Mouse (Mus musculus) embryonic fibroblast, embryonic 13.5 days (primary cell): ENCODE data around the gene Apoc3. TPM values are rescaled to one million over a fixed set of nuclear protein-coding genes. Genes with fewer than 3 reads are reported as not detected.

Experiments
- H3K27ac ChIP-seq: 2 replicates; pipeline ENCODE4 v1.5.1; 2012; ENCODE audit warnings: low read length, control low read depth, inconsistent platforms; ENCODE audit not compliant: insufficient read depth
- H3K4me1 ChIP-seq: 2 replicates; pipeline ENCODE4 v1.6.1; 2011; ENCODE audit warnings: low read length; ENCODE audit not compliant: control insufficient read depth, insufficient read depth
- H3K4me3 ChIP-seq: 2 replicates; pipeline ENCODE4 v1.5.1; 2011; ENCODE audit warnings: mild to moderate bottlenecking, control low read depth, low read length; ENCODE audit not compliant: insufficient read depth
- CTCF ChIP-seq: IDR thresholded peaks from 2 replicates; pipeline ENCODE4 v1.5.1; 2011; ENCODE audit warnings: mild to moderate bottlenecking, control low read depth, low read length, moderate library complexity, borderline replicate concordance; ENCODE audit not compliant: insufficient read depth
- POLR2A ChIP-seq: IDR thresholded peaks from 2 replicates; pipeline ENCODE4 v1.6.1; 2011; ENCODE audit warnings: low read depth, mild to moderate bottlenecking, control low read depth, low read length, moderate library complexity
- polyA plus RNA-seq: library from polyadenylated mRNA; stranded (reverse); fragments of >200 nt; gene quantifications from 2 replicates; pipeline ENCODE4 v1.2.4, GENCODE M21; 2011; ENCODE audit warnings: low read depth; ENCODE audit not compliant: missing spikeins, insufficient read length

Apoc3 gene
- not detected in 2 replicates for polyA plus RNA-seq

DNA sequence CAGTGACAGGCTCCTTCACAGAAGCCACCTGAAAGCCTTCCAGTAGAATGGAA, at the start of gene Apoc3:
Apoc3 (minus strand) TSS at position 41 of the 53 bp plus-strand sequence.
- TF ChIP-seq CTCF: no peak
- Histone ChIP-seq H3K27ac (no peak within 1 kb of the TSS), H3K4me1 (no peaks in the 10 kb centered on the region), H3K4me3 (no peak within 1 kb of the TSS)

DNA sequence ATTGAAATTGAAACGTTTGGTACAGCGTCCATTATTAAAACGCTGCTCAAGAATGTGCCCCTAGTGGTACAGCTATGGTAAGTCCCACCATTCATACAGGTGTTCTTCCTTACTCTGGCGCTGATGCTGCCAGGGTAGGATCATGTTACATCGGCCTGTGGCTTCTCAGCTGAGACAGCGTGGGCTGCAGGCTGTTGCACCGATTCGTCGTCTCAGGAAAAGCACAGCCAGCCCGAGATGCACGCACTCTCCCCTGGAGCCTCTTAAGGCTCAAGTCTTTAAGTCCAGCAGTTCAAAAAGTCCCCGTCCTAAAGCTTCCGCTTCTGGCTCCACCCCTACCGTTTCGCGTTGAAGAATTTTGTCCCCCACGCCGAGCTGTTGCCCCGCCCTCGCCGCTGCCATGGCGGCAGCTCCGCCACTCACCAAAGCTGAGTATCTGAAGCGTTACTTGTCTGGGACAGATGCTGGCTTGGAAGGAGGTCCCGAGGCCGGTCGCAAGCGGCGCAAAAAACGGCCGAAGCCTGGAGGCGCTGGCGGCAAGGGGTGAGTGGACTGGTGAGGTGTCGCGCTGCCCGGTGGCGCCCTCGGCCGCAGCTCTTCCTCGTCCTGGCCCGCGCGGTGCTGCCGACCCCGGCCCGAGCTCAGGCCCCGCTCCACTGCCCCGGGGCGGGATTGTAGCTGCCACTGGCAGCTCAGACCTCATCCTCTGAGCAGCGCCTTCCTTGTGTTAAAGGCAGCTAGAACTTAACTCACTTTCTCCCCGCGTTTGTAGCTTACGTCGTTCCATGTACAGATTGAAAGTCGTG, 47.4 kb upstream of the Apoc3 start, which contains the start of gene Bud13:
Bud13 (plus strand) TSS at position 378 of the 806 bp plus-strand sequence.
- Histone ChIP-seq H3K4me1 (0 out of 2 replicates have a peak, but pooled peaks cover 4% of the 10 kb centered on the region), H3K27ac (peak within 1 kb of the TSS; percentile 60; the same call in 1 of the 2 replicates), H3K4me3 (peak within 1 kb of the TSS; percentile 99)
- TF ChIP-seq CTCF: no peak
- peak; percentile 95 for TF ChIP-seq POLR2A

DNA sequence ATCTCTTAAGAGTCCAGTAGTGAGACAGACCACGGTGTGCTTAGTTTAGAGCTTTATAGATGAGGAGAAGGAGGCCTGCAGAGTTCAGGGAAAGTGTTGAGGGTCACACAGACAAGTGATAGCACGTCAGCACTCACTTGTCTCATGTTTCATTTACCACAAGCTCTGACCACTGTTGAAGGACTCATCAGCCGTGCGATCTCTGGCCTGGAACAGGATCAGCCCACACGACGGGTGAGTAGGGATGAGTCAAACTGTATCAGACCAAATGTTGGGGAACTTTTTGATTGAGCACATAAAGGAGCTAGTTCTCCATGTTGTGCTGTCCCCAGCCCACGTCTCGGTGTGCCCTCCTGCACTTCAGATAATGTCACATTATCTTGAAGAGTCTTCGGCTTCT, 39.1 kb upstream of the Apoc3 start:
- H3K4me3 ChIP-seq: no peak overlapping the region

DNA sequence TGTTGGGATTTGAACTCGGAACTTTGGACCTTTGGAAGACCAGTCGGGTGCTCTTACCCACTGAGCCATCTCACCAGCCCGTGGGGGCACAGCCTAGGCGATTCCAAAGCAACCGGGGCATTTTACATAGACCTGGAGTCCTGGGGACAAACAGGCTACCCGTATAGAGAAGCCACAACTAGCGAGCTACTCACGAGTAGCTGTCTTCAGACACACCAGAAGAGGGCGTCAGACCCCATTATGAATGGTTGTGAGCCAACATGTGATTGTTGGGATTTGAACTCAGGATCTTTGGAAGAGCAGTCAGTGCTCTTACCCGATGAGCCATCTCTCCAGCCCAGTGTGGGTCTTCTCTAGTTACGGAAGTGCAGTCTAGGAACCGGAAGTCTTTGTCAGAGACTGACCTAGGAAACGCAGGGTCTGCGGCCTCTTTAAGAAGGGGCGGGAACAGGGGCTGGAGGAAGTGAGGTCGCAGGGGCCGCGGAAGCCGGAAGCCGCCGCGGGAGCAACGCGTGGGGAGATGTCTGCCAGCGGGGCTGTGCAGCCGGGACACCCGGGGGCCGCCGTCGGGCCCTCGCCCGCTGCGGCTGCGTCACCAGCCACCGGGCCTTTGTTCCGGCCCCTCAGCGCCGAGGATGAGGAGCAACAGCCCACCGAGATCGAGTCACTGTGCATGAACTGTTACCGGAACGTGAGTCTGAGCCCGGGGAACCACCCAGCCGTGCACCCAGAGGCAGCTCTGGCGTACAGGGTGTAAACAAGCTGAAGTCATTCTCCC, 37.4 kb upstream of the Apoc3 start, which contains the start of gene Zpr1:
Zpr1 (plus strand) TSS at position 388 of the 778 bp plus-strand sequence.
- H3K4me1 ChIP-seq: no peaks in the 10 kb centered on the region
- peak within 1 kb of the TSS; percentile 98 for H3K4me3 ChIP-seq
- TF ChIP-seq CTCF (no peak), POLR2A (peak; percentile 54)
- no peak within 1 kb of the TSS for H3K27ac ChIP-seq

More for the DNA sequence above, 39.1 kb upstream of the Apoc3 start:
- Histone ChIP-seq H3K4me1 (no peaks in the 10 kb centered on the region), H3K27ac (no peak overlapping the region)
- TF ChIP-seq CTCF (no peak), POLR2A (no peak)

DNA sequence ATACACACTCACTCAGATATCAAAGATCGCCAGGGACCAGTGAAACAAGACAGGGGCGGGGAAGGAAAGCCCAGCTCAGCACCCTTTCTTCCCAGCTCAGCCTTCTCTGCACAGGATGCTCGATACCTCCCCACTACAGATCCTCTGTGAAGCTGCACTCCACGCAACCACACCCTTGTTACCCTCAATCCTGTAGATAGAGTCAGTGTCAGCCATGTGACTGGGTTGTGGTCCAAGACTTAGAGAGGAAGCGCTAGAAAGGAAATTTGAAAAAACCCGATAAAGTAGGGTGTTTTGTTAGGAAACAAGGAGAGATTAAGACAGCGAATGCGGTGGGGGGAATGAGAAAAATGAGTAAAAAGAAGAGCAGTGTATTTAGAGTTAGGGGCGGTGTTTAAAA, 36.6 kb upstream of the Apoc3 start:
- no peak for TF ChIP-seq CTCF
- TF ChIP-seq POLR2A: no peak
- Histone ChIP-seq H3K4me3 (no peak overlapping the region), H3K4me1 (no peaks in the 10 kb centered on the region)

DNA sequence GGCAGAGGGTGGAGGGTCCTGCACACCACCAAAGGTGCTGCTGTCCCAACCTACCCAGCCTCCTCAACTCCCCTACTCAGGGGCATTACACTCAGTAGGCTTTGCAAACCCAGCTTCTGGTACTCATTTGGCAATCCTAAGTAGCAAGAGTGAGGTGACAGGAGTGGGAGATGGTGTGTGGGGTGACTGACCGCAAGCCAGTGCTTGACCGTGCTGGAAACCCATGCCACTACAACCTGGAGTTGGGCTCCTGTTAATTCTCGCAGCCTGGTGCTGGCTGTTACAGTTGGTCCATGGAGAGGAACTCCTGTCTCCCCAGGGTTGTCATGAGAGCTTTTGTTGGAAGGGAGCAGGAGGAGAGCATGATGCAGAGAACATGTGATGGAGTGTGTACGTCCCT, 35.3 kb upstream of the Apoc3 start:
- Histone ChIP-seq H3K4me1 (no peaks in the 10 kb centered on the region), H3K4me3 (no peak overlapping the region), H3K27ac (no peak overlapping the region)
- no peak for TF ChIP-seq POLR2A

More for the DNA sequence above, 36.6 kb upstream of the Apoc3 start:
- H3K27ac ChIP-seq: no peak overlapping the region

DNA sequence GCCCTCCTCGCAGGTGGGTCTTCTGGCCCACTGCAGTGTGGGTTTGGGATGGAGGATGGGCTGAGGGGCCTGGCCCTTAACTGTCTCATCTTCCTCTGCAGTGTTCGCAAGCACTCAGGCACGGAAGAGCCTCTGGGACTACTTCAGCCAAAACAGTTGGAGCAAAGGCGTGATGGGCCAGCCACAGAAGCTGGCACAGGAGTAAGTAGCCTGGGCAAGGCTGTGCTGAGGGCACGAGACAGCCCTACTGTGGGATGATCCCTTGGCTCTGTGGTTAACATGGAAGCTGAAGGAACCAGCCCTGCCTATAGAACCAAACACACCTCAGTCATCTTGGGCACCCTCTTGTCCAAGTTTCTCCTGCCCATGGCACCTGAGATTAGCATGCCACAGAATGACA, 33.7 kb upstream of the Apoc3 start:
- TF ChIP-seq POLR2A: no peak
- no peak for TF ChIP-seq CTCF
- no peak overlapping the region for H3K4me3 ChIP-seq

DNA sequence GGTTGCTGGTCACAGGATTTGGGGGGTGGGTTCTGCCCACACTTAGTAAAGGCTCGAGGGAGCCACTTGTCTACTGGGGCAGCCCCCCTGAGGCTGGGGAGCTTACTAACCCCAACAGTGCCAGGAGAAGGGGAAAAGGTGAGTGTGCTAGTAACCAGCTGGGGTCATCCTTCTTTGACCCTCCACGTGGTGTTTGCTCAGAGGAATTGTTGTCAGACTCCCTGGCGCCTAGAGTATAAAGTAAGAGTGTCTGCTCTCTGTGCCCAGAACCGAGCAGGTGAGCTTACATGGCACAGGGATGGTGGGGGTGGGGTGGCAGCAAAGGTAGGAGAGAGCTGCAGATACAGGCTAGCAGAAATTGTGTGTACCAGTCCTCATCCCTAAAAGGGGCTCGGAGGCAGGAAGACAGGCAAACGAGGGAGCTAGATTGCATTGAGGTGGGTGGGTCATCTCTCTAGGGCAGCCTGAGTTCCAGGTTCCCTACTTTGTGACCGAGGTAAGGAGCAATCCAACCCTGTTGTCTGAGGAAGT, 33.0 kb upstream of the Apoc3 start, which contains the start of gene Apoa5:
Apoa5 (plus strand) TSS at position 291 of the 531 bp plus-strand sequence.
- TF ChIP-seq POLR2A: no peak
- no peak for TF ChIP-seq CTCF
- no peak within 1 kb of the TSS for H3K27ac ChIP-seq
- no peaks in the 10 kb centered on the region for H3K4me1 ChIP-seq
- no peak within 1 kb of the TSS for H3K4me3 ChIP-seq

More for the DNA sequence above, 33.7 kb upstream of the Apoc3 start:
- H3K4me1 ChIP-seq: no peaks in the 10 kb centered on the region
- H3K27ac ChIP-seq: no peak overlapping the region

DNA sequence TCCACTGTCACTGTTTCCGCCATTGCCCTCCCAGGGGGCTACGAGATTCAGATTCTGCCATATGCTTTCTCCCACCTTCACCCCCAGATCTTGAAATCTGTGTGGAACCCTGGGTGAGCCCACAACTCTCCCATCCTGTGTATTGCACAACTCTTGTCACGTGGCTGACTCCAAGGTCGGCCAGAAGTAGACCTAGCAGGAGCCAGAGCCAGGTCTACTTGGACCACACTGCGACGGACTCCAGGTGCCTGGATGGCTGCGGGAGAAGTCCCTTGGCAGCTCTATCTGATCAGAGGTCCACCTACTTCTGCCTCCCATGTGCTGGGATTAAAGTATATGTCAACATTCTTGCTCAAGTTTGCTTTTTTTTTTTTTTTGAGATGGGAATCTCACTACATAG, 25.7 kb upstream of the Apoc3 start:
- Histone ChIP-seq H3K27ac (no peak overlapping the region), H3K4me1 (no peaks in the 10 kb centered on the region), H3K4me3 (no peak overlapping the region)
- TF ChIP-seq POLR2A (no peak), CTCF (no peak)

DNA sequence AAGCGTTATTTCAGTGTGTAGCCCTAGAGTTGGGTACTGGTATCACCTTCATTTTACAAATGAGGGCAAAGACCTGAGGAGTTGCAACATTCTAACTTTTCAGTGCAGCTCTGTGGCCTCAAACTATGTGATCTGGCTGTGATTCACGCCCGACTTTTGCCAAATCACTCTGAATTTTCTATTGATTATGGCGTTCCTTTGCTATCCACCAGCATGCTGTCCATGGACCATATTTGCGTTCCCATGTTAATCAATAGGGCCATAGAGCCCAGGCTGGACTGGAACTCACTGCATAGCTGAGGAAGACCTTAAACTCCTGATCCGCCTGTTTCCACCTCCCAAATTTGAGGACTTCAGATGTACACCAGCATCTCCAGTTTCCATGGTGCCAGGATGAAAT, 23.7 kb upstream of the Apoc3 start:
- H3K4me3 ChIP-seq: no peak overlapping the region
- TF ChIP-seq POLR2A: no peak
- no peak for TF ChIP-seq CTCF
- H3K27ac ChIP-seq: no peak overlapping the region

DNA sequence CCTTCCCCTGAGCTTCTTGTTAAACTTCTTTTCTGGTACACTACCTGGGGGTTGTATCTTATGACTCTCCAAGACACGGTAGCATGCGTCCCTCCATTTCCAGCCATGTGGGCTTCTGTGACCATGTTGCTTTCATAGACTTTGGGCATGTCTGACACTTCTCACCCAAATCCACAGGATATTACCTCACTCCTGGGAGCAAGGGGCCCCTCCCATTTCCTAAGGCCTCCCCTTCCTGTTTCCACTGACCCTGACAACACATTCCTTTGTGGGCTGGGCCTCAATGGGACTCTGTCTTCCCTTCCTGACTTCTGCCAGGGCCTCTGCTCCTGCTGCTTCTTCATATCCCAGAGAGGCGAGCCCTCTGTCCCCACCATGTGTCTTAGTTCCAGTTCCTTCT, 22.1 kb upstream of the Apoc3 start:
- no peak overlapping the region for H3K27ac ChIP-seq
- no peak overlapping the region for H3K4me3 ChIP-seq
- no peak for TF ChIP-seq CTCF
- no peak for TF ChIP-seq POLR2A
- H3K4me1 ChIP-seq: no peaks in the 10 kb centered on the region

More for the DNA sequence above, 23.7 kb upstream of the Apoc3 start:
- H3K4me1 ChIP-seq: no peaks in the 10 kb centered on the region
